Mouse (Mus musculus) gastrocnemius, adult 2 months (tissue): Measurements from ENCODE around the gene Ecpas. TPM values are rescaled to one million over a fixed set of nuclear protein-coding genes. Genes with fewer than 3 reads are reported as not detected.

Experiments
- DNase-seq: peaks from one replicate; pipeline ENCODE4 v3.0.0; 2022
- H3K27ac ChIP-seq: fragments of 200-600 bp; 2 replicates; pipeline ENCODE4 v1.8.1; 2022; ENCODE audit warnings: mild to moderate bottlenecking
- H3K4me3 ChIP-seq: fragments of 200-600 bp; 2 replicates; pipeline ENCODE4 v1.8.1; 2022; ENCODE audit warnings: mild to moderate bottlenecking, moderate library complexity
- CTCF ChIP-seq: fragments of 200-600 bp; IDR thresholded peaks from 2 replicates; pipeline ENCODE4 v1.8.1; 2022; ENCODE audit warnings: antibody characterized with exemption, mild to moderate bottlenecking, moderate library complexity
- intact Hi-C: fragments of 180-260 bp; cut with DNase I; formaldehyde crosslinking; loops from one replicate; pipeline ENCODE4 v1.15.1; 2025
- total RNA-seq, 2 experiments: library from RNA; stranded (reverse); gene quantifications; 2 replicates each; pipeline ENCODE4 v1.2.3; 2021

The Ecpas gene
- total RNA-seq, 2 experiments from 2014 or later, result 283 to 349 TPM

GRCm38 (mm10) chr4:58897436-58897835 lies 15.1 kb downstream of the Ecpas start:
- intact Hi-C loops, result no loop called here
- DNase-seq, result no peak
- H3K4me3 ChIP-seq, result no peak overlapping the region
- H3K27ac ChIP-seq, result no peak overlapping the region; the same call in 1 of the 2 replicates
- TF ChIP-seq CTCF, result no peak

DNA sequence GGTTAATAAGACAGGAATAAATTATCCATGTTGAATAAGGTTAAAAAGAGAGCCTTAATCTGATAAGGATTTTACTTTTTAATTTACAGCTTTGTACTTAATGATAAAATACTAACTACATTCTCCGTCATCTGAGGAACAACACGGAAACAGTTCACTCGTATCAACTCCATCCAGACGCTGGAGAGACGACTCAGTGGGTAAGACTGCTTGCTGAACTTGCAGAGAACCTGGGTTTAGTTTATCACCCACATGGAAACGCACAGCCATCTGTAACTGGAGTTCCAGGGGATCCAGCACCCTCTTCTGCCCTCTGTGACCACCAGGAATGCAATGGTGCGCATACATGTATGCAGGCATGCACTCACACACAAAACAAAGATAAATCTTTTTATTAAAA lies 18.1 kb downstream of the Ecpas start:
- intact Hi-C loops, result no loop called here
- no peak for TF ChIP-seq CTCF
- no peak overlapping the region for H3K27ac ChIP-seq
- no peak for DNase-seq
- H3K4me3 ChIP-seq, result no peak overlapping the region

DNA sequence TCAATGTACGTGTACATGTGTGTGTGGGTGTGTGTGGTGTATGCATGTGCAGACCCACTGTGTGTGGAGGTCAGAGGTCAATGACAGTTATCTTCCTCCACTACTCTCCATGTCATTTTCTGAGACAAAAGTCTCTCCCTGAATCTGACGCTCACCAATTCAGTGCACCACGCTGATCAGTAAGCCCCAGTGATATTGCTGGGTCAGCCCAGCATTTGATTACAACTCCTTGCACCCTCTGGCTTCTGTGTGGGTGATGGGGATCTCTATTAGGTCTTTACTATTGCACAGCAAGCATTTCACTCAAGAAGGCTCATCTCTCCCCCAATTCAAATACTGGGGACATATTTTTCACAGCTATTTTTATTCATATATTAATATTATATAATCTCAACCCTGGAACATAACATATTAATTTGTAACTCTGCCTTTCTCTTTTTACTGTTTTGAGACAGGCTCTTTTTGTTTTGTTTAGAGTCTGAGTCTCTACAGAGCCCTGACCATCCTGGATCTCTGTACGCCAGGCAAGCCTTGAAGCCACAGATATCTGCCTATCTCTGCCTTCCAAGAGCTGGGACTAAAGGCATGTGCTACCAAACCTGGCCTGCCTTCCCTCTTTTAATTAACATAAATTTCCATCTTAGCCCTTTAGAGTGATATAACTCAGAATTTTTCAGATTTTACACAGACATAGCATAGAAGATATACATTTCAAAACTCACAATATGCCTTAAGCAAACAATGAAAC lies 22.3 kb downstream of the Ecpas start:
- H3K27ac ChIP-seq, result no peak overlapping the region
- intact Hi-C loops, result no loop called here
- H3K4me3 ChIP-seq, result no peak overlapping the region
- DNase-seq, result no peak
- TF ChIP-seq CTCF, result no peak

GRCm38 (mm10) chr4:58888568-58888967 lies 24.0 kb downstream of the Ecpas start:
- DNase-seq, result no peak
- no peak overlapping the region for H3K4me3 ChIP-seq
- no peak for TF ChIP-seq CTCF
- H3K27ac ChIP-seq, result no peak overlapping the region
- intact Hi-C loops, result no loop called here

GRCm38 (mm10) chr4:58887626-58888025 lies 24.9 kb downstream of the Ecpas start:
- intact Hi-C loops, result no loop called here
- no peak for DNase-seq
- Histone ChIP-seq H3K27ac (no peak overlapping the region; the same call in 1 of the 2 replicates), H3K4me3 (no peak overlapping the region)
- TF ChIP-seq CTCF, result no peak

- DNase-seq, result no peak
- Histone ChIP-seq H3K4me3 (no peak overlapping the region), H3K27ac (peak overlapping the region; percentile 24; the same call in 1 of the 2 replicates)
- TF ChIP-seq CTCF, result no peak
- intact Hi-C loops, result loop anchor here (1.0 kb wide), 1 partner anchor 12 kb away; no protein-coding TSS in a partner anchor
Measured at GRCm38 (mm10) chr4:58886778-58887177, 25.8 kb downstream of the Ecpas start.

DNA sequence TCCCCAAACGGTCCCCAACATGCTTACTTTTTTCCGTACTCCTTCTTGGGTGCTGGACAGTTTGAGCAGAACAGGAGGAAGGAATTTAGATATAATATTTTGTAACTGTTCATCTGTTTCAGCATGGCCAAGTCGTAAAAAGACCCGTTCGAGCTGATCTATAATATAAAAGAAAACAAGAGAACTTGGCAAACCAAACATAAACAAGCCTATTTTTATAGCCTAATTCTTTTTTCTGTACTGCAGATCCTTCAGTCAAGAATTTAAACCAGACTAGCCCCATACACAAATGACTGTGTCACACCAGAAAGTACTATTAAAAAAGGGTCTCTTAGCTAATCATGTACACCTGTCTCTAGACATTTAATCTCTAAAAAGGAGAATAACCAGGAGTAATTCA lies 27.2 kb downstream of the Ecpas start:
- peak overlapping the region; percentile 40 for H3K27ac ChIP-seq
- intact Hi-C loops, result no loop called here
- TF ChIP-seq CTCF, result no peak
- H3K4me3 ChIP-seq, result no peak overlapping the region
- DNase-seq, result no peak

DNA sequence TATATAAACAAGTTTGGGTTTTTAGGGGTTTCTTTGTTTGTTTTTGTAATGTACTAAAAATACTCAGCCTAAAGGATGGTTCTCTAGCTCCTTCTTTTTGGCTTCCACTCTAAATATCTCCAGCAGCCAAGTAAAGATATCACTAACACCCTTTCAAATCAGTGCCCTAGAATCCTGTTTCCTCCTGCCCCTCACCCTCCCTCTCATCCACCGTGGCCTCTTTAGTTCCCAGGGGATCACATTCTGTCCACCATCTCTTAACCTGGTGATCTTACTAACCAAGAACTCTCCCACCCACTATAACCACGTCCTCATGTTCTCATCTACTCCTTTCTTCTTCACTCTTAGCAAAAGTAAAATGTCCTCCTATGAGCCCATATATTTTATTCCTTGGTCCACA lies 28.7 kb downstream of the Ecpas start:
- no peak for TF ChIP-seq CTCF
- intact Hi-C loops, result no loop called here
- H3K4me3 ChIP-seq, result no peak overlapping the region; the same call in 1 of the 2 replicates
- DNase-seq, result peak; percentile 54
- H3K27ac ChIP-seq, result peak overlapping the region; percentile 70

- intact Hi-C loops, result loop anchor here (1.0 kb wide), 1 partner anchor 12 kb away; no protein-coding TSS in a partner anchor
- Histone ChIP-seq H3K27ac (peak overlapping the region; percentile 78; the same call in 1 of the 2 replicates), H3K4me3 (no peak overlapping the region)
- no peak for DNase-seq
- TF ChIP-seq CTCF, result no peak
Measured at GRCm38 (mm10) chr4:58874373-58874772, 38.2 kb downstream of the Ecpas start.

DNA sequence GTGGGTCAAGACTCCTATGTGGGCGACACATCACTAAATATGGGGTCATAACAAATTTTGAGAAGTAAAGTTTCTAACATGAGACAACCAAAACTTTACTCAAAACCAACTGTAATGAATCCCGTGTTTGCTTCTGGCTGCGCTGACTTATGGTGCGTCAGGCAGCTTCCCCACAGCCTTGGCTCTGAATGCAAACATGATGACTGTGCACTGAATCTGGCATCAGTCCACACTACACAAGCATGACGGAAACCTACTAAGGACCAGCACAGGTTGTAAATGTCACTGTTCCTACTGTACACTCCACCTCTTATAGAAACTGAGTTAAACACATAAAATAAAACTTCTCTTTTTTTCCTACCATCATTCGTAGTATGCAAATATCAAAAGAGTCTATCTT lies 45.3 kb downstream of the Ecpas start:
- Histone ChIP-seq H3K4me3 (no peak overlapping the region), H3K27ac (peak overlapping the region; percentile 81)
- intact Hi-C loops, result no loop called here
- peak; percentile 67 for DNase-seq
- TF ChIP-seq CTCF, result no peak

- Histone ChIP-seq H3K4me3 (no peak overlapping the region), H3K27ac (no peak overlapping the region)
- no peak for DNase-seq
- no peak for TF ChIP-seq CTCF
- intact Hi-C loops, result no loop called here
Measured at GRCm38 (mm10) chr4:58832908-58833307, 79.6 kb downstream of the Ecpas start.

- Histone ChIP-seq H3K4me3 (no peak overlapping the region), H3K27ac (no peak overlapping the region; the same call in 1 of the 2 replicates)
- peak; percentile 53 for DNase-seq
- intact Hi-C loops, result no loop called here
- TF ChIP-seq CTCF, result no peak
Measured at GRCm38 (mm10) chr4:58825921-58826320, 86.6 kb downstream of the Ecpas start.

- no peak within 1 kb of the TSS for H3K27ac ChIP-seq
- no peak for DNase-seq
- no peak for TF ChIP-seq CTCF
- H3K4me3 ChIP-seq, result no peak within 1 kb of the TSS
- intact Hi-C loops, result no loop called here
Measured at GRCm38 (mm10) chr4:58787616-58788015, 124.9 kb downstream of the Ecpas start, which contains the start of gene Olfr267. TSS of gene Olfr267 (minus strand) at chr4:58787716.

DNA sequence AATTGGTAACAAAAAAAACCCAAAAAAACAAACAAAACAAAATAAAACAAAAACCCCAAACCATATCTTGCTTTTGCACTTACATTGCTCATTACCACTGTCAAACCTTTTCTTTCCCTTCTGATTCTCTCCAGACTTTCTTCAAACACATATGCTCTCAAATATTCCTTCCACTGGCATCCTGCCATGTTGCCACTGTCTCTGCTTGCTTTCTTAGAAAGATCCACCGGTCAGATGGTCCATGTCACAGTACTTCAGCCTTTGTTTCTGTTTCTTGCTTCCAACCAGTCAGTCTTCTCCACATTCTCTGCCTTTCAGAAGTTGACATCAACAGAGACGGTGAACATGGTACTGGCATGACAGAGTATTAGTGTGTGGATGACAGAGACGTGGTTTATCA lies 125.9 kb downstream of the Ecpas start:
- TF ChIP-seq CTCF, result no peak
- Histone ChIP-seq H3K4me3 (no peak overlapping the region), H3K27ac (no peak overlapping the region)
- DNase-seq, result no peak
- intact Hi-C loops, result no loop called here
